Mouse (Mus musculus): Measurements from ENCODE around the gene Gaa. TPM values are rescaled to one million over a fixed set of nuclear protein-coding genes. Genes with fewer than 3 reads are reported as not detected.
"Not testable (repeated sequence)": the region's sequence is repeated elsewhere in the genome, so short reads cannot be mapped to it uniquely, and the experiment has no call there.

The Gaa gene
- polyA plus RNA-seq, 1 experiment from 2014 or later, result 12.6 TPM

DNA sequence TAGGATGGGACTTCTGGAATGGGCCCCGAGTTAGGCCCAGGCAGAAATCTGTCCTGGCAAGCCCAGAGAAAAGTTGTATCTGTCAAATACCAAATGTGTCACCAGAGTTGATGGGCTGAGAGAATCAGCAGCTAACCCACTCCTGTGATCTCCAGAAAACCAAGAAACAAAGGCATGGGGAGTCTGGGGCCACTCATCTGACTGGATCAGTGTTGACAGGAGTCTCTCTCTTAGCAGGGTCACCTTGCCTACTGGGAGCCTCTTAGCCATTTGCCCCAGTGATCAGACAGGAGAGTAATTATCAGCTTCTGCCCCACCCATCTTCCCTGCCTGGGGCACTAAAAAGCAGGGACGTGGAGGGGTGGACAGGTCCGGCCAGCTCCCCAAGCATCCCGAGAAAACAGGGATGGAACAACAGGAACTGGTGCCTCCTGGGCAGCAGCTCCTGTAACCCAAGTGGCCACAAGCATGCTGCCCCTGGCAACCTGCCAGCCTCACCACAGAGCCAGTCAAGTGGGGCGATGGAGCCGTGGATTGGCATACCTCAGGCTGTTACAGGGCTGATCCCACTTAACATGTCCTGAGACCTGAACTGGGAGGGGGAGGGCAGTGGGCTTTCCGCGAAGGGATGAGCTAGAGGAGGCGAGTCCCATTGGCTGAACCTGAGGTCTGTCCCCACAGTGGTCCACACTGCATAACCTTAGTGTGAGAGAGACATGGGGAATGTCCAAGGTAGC lies 18.3 kb downstream of the Gaa start:
- Histone ChIP-seq H3K9ac (ENCODE audit: low read depth, low read length) (no peak overlapping the region), H3K4me3 (ENCODE audit: low read depth, low read length) (no peak overlapping the region), H3K36me3 (ENCODE audit: control insufficient read depth, insufficient read depth, low read length) (peaks cover 5% of the 10 kb centered on the region; the same call in 1 of the 2 replicates), H3K4me2 (replicated peaks; ENCODE audit: low read depth, low read length) (no peak overlapping the region), H3K4me1 (replicated peaks; ENCODE audit: control insufficient read depth, insufficient read depth, low read length) (no peaks in the 10 kb centered on the region), H3K9me3 (ENCODE audit: control insufficient read depth, low read length) (no peaks in the 10 kb centered on the region), H3K27ac (ENCODE audit: low read depth, low read length) (no peak overlapping the region), H3K27me3 (ENCODE audit: control insufficient read depth, insufficient read depth, low read length) (no peaks in the 10 kb centered on the region)
- WGBS, result 75% methylated on average over 9 of the region's 9 CpGs
- DNase-seq (ENCODE audit: low spot score) (no peak), ATAC-seq (ENCODE audit: low FRiP score) (no peak)

GRCm38 (mm10) chr11:119287207-119287992 lies 19.7 kb downstream of the Gaa start:
- Histone ChIP-seq H3K4me3 (ENCODE audit: low read depth, low read length) (no peak overlapping the region), H3K4me1 (replicated peaks; ENCODE audit: control insufficient read depth, insufficient read depth, low read length) (no peaks in the 10 kb centered on the region), H3K4me2 (replicated peaks; ENCODE audit: low read depth, low read length) (no peak overlapping the region), H3K9me3 (ENCODE audit: control insufficient read depth, low read length) (no peaks in the 10 kb centered on the region), H3K9ac (ENCODE audit: low read depth, low read length) (no peak overlapping the region), H3K36me3 (ENCODE audit: control insufficient read depth, insufficient read depth, low read length) (peaks cover 5% of the 10 kb centered on the region; the same call in 1 of the 2 replicates), H3K27me3 (ENCODE audit: control insufficient read depth, insufficient read depth, low read length) (no peaks in the 10 kb centered on the region), H3K27ac (ENCODE audit: low read depth, low read length) (no peak overlapping the region)
- DNase-seq (ENCODE audit: low spot score) (no peak), ATAC-seq (ENCODE audit: low FRiP score) (no peak)
- 93% methylated on average over 20 of the region's 20 CpGs for WGBS

DNA sequence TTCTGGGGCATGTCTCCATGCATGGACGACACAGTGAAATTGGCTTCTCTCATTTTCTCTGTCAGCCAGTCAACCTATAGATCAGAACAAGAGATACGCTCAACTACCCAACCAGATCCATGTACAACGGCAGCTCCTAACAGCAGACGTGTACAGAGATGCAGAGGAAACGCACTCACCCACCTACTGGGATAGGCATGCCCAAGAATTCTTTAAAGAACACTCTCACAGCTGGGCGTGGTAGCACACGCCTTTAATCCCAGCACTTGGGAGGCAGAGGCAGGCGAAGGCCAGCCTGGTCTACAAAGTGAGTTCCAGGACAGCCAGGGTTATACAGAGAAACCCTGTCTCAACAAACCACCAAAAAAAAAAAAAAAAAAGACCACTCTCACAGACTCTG lies 25.2 kb downstream of the Gaa start:
- H3K36me3 ChIP-seq (ENCODE audit: control insufficient read depth, insufficient read depth, low read length), result peaks cover 37% of the 10 kb centered on the region
- H3K27ac ChIP-seq (ENCODE audit: low read depth, low read length); H3K9ac ChIP-seq (ENCODE audit: low read depth, low read length); ATAC-seq (ENCODE audit: low FRiP score); DNase-seq (ENCODE audit: low spot score); H3K27me3 ChIP-seq (ENCODE audit: control insufficient read depth, insufficient read depth, low read length); H3K4me3 ChIP-seq (ENCODE audit: low read depth, low read length); H3K4me1 ChIP-seq (replicated peaks; ENCODE audit: control insufficient read depth, insufficient read depth, low read length); H3K9me3 ChIP-seq (ENCODE audit: control insufficient read depth, low read length); H3K4me2 ChIP-seq (replicated peaks; ENCODE audit: low read depth, low read length): not testable (repeated sequence)
- 94% methylated on average over 8 of the region's 8 CpGs for WGBS

- no peaks in the 10 kb centered on the region for H3K27me3 ChIP-seq (ENCODE audit: control insufficient read depth, insufficient read depth, low read length)
- 86% methylated on average over 6 of the region's 6 CpGs for WGBS
- peaks cover 34% of the 10 kb centered on the region for H3K36me3 ChIP-seq (ENCODE audit: control insufficient read depth, insufficient read depth, low read length)
- no peak overlapping the region for H3K9ac ChIP-seq (ENCODE audit: low read depth, low read length)
- no peak overlapping the region for H3K4me3 ChIP-seq (ENCODE audit: low read depth, low read length)
- H3K27ac ChIP-seq (ENCODE audit: low read depth, low read length), result no peak overlapping the region
- H3K4me2 ChIP-seq (replicated peaks; ENCODE audit: low read depth, low read length), result 0 out of 2 replicates have a peak overlapping the region, but pooled peaks have one; percentile 83
- H3K4me1 ChIP-seq (replicated peaks; ENCODE audit: control insufficient read depth, insufficient read depth, low read length), result peaks cover 8% of the 10 kb centered on the region
- no peak for DNase-seq (ENCODE audit: low spot score)
- no peaks in the 10 kb centered on the region for H3K9me3 ChIP-seq (ENCODE audit: control insufficient read depth, low read length)
- no peak for ATAC-seq (ENCODE audit: low FRiP score)
Measured at GRCm38 (mm10) chr11:119297996-119298395, 30.3 kb downstream of the Gaa start.

DNA sequence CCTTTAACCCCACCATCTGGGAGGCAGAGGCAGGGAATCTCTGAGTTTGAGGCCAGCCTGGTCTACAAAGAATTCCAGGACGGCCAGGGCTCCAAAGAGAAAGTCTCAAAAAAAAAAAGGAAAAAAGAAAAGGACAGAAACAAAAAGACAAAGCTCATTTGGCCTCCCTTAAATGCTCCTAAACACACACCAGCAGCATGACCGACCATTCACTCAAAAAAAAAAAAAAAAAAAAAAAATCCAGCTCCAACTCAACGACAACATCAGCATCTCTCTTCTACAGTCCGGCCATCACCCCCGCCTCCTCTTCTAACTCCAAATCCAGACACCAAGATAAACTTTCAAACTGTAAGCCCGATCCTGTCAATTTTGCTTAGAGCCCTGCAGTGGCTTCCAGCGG lies 31.2 kb downstream of the Gaa start:
- WGBS, result 22% methylated on average over 7 of the region's 7 CpGs
- Histone ChIP-seq H3K27me3 (ENCODE audit: control insufficient read depth, insufficient read depth, low read length) (no peaks in the 10 kb centered on the region), H3K9me3 (ENCODE audit: control insufficient read depth, low read length) (no peaks in the 10 kb centered on the region), H3K36me3 (ENCODE audit: control insufficient read depth, insufficient read depth, low read length) (peaks cover 28% of the 10 kb centered on the region), H3K9ac (ENCODE audit: low read depth, low read length) (peak overlapping the region; percentile 97), H3K27ac (ENCODE audit: low read depth, low read length) (peak overlapping the region; percentile 96), H3K4me1 (replicated peaks; ENCODE audit: control insufficient read depth, insufficient read depth, low read length) (peaks cover 8% of the 10 kb centered on the region), H3K4me3 (ENCODE audit: low read depth, low read length) (peak overlapping the region; percentile 98), H3K4me2 (replicated peaks; ENCODE audit: low read depth, low read length) (peak overlapping the region; percentile 83)
- DNase-seq (ENCODE audit: low spot score) (no peak), ATAC-seq (ENCODE audit: low FRiP score) (no peak)

GRCm38 (mm10) chr11:119299391-119300245 lies 31.9 kb downstream of the Gaa start, which contains the start of gene Eif4a3:
TSS of gene Eif4a3 (minus strand) at chr11:119300089.
- DNase-seq (ENCODE audit: low spot score) (peak; percentile 100), ATAC-seq (ENCODE audit: low FRiP score) (peak; percentile 96)
- Histone ChIP-seq H3K36me3 (ENCODE audit: control insufficient read depth, insufficient read depth, low read length) (peaks cover 21% of the 10 kb centered on the region), H3K4me3 (ENCODE audit: low read depth, low read length) (peak within 1 kb of the TSS; percentile 98), H3K4me2 (replicated peaks; ENCODE audit: low read depth, low read length) (peak within 1 kb of the TSS; percentile 84), H3K27ac (ENCODE audit: low read depth, low read length) (peak within 1 kb of the TSS; percentile 96), H3K27me3 (ENCODE audit: control insufficient read depth, insufficient read depth, low read length) (no peaks in the 10 kb centered on the region), H3K9me3 (ENCODE audit: control insufficient read depth, low read length) (no peaks in the 10 kb centered on the region), H3K9ac (ENCODE audit: low read depth, low read length) (peak within 1 kb of the TSS; percentile 97), H3K4me1 (replicated peaks; ENCODE audit: control insufficient read depth, insufficient read depth, low read length) (peaks cover 8% of the 10 kb centered on the region)
- under 1% methylated on average over 86 of the region's 89 CpGs for WGBS

- H3K4me1 ChIP-seq (replicated peaks; ENCODE audit: control insufficient read depth, insufficient read depth, low read length), result peaks cover 8% of the 10 kb centered on the region
- peaks cover 3% of the 10 kb centered on the region; the same call in 1 of the 2 replicates for H3K27me3 ChIP-seq (ENCODE audit: control insufficient read depth, insufficient read depth, low read length)
- no peak for ATAC-seq (ENCODE audit: low FRiP score)
- WGBS, result 2% methylated on average over 30 of the region's 31 CpGs
- H3K9ac ChIP-seq (ENCODE audit: low read depth, low read length), result peak overlapping the region; percentile 97
- no peak for DNase-seq (ENCODE audit: low spot score)
- peak overlapping the region; percentile 96 for H3K27ac ChIP-seq (ENCODE audit: low read depth, low read length)
- peak overlapping the region; percentile 84 for H3K4me2 ChIP-seq (replicated peaks; ENCODE audit: low read depth, low read length)
- peaks cover 16% of the 10 kb centered on the region for H3K36me3 ChIP-seq (ENCODE audit: control insufficient read depth, insufficient read depth, low read length)
- no peaks in the 10 kb centered on the region for H3K9me3 ChIP-seq (ENCODE audit: control insufficient read depth, low read length)
- peak overlapping the region; percentile 98 for H3K4me3 ChIP-seq (ENCODE audit: low read depth, low read length)
Measured at GRCm38 (mm10) chr11:119300246-119300935, 32.7 kb downstream of the Gaa start.

DNA sequence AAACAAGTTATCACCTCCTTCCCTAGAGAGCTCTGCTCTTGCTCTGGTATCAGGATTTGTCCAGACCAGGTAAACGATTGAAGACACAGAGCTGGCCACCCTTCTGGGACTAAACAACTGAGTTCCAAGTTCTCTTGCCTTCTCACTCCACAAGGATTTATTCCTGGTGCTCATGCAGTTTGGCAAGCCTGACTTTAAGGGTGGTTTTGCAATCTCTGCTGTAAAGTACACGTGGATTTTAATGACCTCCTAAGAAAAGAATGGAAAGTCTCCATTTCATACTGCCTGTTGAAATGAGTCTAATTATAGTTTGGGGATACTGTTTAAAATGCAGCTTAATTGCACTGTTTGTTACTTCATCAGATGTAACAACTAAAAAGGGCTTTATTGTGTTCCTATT lies 33.3 kb downstream of the Gaa start:
- DNase-seq (ENCODE audit: low spot score) (peak; percentile 12), ATAC-seq (ENCODE audit: low FRiP score) (no peak)
- Histone ChIP-seq H3K4me1 (replicated peaks; ENCODE audit: control insufficient read depth, insufficient read depth, low read length) (peaks cover 8% of the 10 kb centered on the region), H3K9me3 (ENCODE audit: control insufficient read depth, low read length) (no peaks in the 10 kb centered on the region), H3K4me2 (replicated peaks; ENCODE audit: low read depth, low read length) (peak overlapping the region; percentile 84), H3K9ac (ENCODE audit: low read depth, low read length) (no peak overlapping the region; the same call in 1 of the 2 replicates), H3K36me3 (ENCODE audit: control insufficient read depth, insufficient read depth, low read length) (peaks cover 12% of the 10 kb centered on the region), H3K27me3 (ENCODE audit: control insufficient read depth, insufficient read depth, low read length) (peaks cover 3% of the 10 kb centered on the region; the same call in 1 of the 2 replicates), H3K27ac (ENCODE audit: low read depth, low read length) (no peak overlapping the region; the same call in 1 of the 2 replicates), H3K4me3 (ENCODE audit: low read depth, low read length) (peak overlapping the region; percentile 98; the same call in 1 of the 2 replicates)
- WGBS, result 47% methylated on average over 2 of the region's 2 CpGs
